Mouse (Mus musculus) left cerebral cortex, adult 11 months (tissue): ENCODE results near the gene Pfn1.

Experiments
- DNase-seq: peaks from one replicate; pipeline ENCODE4 v3.0.0; 2022; ENCODE audit warnings: low spot score

The Pfn1 gene

GRCm38 (mm10) chr11:70637764-70638163 lies 16.7 kb downstream of the Pfn1 start:
- no peak for DNase-seq

- no peak for DNase-seq
These were observed 18.8 kb downstream of the Pfn1 start for GRCm38 (mm10) chr11:70635601-70636000.

DNA sequence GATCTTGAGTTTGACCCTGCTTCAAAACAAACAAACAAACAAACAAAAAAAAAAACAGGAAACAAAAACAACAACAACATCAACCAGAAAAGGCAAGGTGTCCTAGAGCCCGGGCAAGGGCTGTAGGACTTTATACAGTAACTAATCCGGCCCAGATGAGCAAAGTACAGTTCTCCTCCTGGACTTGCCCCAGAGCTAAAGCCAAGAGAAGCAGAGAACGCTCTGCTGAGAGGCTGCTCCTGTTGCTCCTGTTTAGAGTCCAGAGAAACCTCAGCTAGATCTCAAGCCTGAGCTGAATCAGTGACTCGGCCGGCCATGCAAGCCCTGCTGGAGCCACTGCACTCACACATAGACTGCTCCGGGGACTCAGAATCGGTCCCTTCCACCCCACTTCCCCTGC lies 24.3 kb downstream of the Pfn1 start:
- DNase-seq: no peak

DNA sequence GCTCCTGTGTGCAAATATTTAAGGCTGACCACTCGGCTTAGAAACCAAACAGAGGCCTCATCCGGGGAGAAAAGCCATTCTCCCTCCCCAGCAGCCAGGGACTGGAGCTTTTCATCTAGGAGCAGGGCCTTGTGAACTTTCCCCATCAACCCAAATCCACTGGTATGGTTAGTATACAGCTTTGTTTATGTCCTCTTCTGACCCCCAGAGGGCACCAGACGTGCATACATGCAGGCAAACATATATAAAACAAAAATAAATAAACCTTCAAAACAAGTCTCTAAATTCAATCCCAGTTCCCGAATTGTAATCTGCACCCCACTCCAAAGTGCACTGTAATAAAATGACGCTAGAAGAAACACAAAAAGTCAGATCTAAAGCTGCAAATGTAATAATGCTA lies 24.9 kb downstream of the Pfn1 start:
- DNase-seq: no peak

DNA sequence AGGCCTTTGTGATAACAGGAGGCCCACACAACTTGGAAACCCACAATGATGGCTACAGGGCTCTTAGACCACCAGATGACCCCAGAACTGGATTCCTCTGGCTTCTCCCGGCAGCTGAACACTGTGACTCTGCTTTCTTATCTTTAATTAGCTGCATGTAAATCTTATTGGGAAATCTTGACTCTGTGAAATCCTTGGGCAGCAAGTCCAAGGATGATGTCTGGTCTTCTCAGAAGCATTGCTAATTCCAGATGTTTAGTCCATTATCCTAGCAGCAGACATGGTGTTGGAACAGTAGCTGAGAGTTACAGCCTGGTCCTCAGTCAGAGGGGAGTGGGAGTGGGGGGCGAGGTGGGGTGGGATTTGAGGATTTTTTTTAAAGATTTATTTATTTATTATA lies 26.0 kb downstream of the Pfn1 start:
- no peak for DNase-seq

DNA sequence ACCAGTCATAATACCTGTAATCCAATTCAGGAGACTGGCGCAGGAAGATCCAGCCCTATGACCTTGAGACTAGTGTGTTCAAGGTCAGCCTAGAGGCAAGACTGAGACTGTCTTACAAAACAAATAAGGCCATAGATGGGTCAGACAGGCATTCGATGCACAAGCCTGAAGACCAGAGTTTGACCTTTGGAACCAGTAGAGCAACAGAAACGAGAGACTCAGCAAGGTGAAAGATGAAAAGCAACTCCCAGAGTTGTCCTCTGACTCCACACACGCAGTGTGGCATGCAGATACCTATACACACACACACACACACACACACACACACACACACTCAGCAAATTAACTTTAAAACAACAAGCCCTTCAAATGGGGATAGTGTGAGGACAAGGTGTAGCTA lies 27.6 kb downstream of the Pfn1 start:
- DNase-seq: no peak

- DNase-seq: no peak
These were observed 29.0 kb downstream of the Pfn1 start for GRCm38 (mm10) chr11:70625473-70625872.

DNA sequence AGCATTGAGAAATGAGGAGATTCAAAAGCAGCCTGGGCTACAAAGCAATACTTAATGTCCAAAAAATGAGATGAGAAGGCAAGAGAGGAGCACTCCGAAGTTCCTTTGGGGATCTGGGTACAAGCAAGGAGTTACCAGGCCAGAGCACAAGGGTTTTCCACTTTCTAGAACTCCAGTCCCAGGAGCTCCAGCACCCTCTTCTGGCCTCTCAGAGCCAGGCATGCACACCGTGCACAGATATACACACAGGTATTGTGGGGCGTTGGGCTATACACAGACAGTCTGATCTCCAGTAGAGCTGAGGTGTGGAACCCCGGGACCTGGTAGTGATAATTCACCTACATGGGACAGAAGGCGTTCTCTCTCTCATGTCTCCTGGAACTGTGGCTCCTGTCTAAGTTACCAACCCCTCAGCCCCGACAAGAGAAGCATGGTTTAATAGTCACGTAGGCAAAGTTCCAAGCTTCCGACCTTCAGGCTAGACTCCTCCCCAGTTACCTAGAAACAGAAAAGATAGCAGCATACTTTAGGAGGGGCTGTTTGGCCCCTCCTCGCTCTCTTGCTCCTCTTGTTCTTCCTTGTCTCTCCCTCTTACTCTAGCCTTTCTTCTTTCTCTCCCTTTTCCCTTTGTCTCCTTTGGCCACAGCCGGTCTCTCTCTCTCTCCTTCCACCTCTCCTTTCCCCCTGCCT lies 31.2 kb downstream of the Pfn1 start:
- DNase-seq: no peak

DNA sequence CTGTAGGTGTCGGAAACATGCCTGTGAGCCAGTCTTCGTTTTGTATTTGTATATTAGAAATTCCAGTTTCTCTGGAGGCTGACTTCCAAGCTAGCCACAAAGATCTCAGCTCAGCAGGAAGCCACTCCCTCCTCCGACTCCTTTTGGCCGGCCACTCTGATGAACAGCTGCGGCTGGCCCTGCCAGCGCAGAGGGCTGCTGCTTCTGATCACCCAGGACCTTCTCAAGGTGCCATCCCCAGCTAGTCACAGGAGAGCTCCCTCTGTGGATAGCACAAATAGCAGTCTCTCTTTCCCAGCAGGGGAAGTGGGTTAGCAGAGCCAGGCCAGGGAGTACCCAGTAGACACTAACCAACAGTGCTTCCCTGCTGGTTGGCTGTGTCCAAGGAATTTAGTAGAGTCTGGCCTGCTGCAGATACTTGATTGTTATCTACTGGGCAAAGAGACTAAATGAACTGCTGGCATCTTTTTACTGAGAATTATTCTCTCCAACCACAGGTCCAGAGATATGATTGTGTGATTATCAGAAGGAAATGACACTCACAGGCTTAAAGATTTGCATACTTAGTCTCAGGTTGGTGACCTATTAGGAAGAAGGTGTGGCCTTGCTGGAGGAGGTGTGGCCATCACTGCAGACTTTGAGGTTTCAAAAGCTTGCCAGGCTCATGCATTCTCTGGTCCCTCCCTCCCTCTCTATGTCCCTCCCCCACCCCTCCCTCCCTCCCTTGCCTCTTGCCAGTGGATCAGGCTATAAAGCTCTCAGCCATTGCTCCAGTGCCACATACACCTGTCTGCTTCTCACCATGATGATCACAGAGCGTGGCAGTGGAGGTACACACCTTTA lies 32.3 kb downstream of the Pfn1 start:
- DNase-seq: no peak

DNA sequence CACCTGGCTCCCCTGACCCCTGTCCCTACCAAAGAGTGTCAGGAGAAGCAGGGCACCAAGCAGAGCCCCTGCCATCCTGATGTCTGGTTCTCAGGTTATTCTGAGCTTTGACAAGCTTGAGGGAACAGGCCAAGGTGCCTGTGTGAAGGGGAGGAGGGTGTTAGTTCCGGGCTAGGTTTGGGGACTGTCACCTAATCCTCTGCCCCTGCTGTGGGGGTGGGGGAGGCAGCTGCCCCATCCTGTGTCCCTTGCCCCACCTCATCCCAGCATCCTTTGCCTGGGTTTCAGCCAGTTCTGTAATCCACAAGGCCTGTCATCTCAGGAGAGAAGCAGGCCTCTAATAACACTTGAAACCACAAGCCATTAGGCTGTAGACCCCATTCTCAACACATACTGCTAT lies 35.3 kb downstream of the Pfn1 start, which contains the start of gene Chrne:
TSS of gene Chrne (minus strand) at position 116 of the 400 bp plus-strand sequence.
- DNase-seq: no peak

- no peak for DNase-seq
These were observed 38.8 kb downstream of the Pfn1 start, which contains the start of gene 4930544D05Rik for GRCm38 (mm10) chr11:70615516-70616093. Gene 4930544D05Rik (plus strand): TSS chr11:70615848.

- no peak for DNase-seq
These were observed 39.4 kb downstream of the Pfn1 start for GRCm38 (mm10) chr11:70615074-70615473.

DNA sequence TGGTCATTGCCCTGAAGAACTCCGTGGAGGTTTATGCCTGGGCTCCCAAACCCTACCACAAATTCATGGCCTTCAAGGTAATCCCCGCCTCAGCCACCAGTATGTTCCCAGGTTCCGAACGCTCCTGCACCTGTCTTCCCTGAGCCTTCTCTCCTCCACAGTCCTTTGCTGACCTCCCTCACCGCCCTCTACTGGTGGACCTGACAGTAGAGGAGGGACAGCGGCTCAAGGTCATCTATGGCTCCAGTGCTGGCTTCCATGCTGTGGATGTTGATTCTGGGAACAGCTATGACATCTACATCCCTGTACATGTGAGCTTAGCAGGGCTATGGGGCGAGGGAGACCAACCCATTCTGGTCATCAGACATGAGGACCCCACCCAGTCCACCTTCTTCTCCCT lies 41.9 kb downstream of the Pfn1 start:
- no peak for DNase-seq

DNA sequence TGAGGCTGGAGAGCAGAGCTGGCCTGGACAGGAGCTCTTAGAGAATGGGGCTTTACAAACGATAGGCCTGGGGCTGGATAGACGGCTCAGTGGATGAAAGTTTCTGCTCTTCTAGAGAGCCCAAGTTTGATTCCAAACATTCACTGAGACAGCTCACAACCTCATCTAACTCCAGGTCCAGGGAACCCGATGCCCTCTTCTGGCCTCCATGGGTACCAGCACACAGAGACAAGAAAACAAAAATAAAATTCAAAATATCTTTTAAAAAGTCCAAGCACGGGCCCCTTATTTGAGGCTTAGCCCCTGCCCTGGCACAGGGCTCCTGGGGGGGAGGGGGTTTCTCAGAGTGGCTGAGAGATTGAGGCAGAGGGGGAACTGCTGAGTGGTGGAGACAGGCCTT lies 43.7 kb downstream of the Pfn1 start:
- DNase-seq: no peak

DNA sequence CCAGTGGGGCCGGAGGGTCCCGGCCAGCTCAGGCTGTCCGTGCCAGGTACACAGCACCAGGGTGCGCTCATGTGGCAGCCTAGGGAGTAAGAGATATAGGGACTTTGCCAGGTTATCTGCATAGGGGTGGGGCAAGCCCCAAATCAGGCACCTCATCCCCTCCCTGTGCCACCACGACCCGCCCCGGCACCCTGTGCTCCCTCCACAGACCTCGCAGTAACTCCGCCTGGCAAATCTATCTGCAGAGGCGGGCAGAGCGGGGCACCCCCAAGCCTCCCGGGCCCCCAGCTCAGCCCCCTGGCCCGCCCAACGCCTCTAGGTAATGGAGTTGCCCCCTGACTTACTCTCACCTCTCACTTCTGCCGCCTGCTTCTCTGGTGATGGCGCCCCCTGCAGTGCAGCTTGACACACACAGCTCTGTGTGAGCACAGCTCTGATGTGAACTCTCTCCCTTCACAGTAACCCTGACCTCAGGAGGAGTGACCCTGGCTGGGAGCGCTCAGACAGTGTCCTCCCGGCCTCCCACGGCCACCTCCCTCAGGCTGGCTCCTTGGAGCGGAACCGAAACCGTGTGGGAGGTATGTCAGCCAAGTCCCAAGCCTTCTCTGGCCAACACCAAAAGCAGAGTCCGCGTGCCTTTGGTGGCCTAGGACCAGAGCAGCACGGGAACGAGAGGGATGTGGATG lies 45.9 kb downstream of the Pfn1 start:
- DNase-seq: no peak

- no peak for DNase-seq
These were observed 46.8 kb downstream of the Pfn1 start for GRCm38 (mm10) chr11:70607611-70608010.

GRCm38 (mm10) chr11:70606717-70607116 lies 47.7 kb downstream of the Pfn1 start:
- no peak for DNase-seq

- DNase-seq: peak; percentile 57
These were observed 49.3 kb downstream of the Pfn1 start for GRCm38 (mm10) chr11:70605024-70605566.
